30 mouse cellular contexts compared by ENCODE assay signal in genomic region chr1:192202936-192203335, GRCm38 (mm10). TPM values are rescaled to one million over a fixed set of nuclear protein-coding genes. Genes with fewer than 3 reads are reported as not detected.
DNase-seq lines count a peak whose midpoint lies in the region; ATAC-seq and TF ChIP-seq lines count a peak whose summit lies in the region.
"Had no signal": no experiment of that assay in that cellular context is flagged by ENCODE, and none has a peak within 500 bp of the region (broad histone marks: within the 10 kb centered on the region; RNA-seq: fewer than 3 reads in every experiment).

No protein-coding gene starts in this region.

- no peaks in the 10 kb centered on the region for H3K9me3 ChIP-seq in intestine, postnatal 0 days (ENCODE audit: control insufficient read depth)
- H3K9me3 ChIP-seq: G1E; intestine, embryonic 15.5 days; limb, embryonic 13.5 days; lung, embryonic 15.5 days; midbrain, embryonic 12.5 days; neural tube, embryonic 12.5 days had no signal

- no peak overlapping the region for H3K4me3 ChIP-seq in intestine, postnatal 0 days (ENCODE audit: low read depth, low read length)
- H3K4me3 ChIP-seq: erythroblast, embryonic 14.5 days; intestine, embryonic 15.5 days; limb, embryonic 13.5 days; lung, embryonic 15.5 days; midbrain, embryonic 12.5 days; myocyte; neural tube, embryonic 12.5 days had no signal

- TF ChIP-seq CTCF in intestine, postnatal 0 days (IDR thresholded peaks at IDR 0.05; ENCODE audit: low read depth), result no peak

- H3K27ac ChIP-seq in intestine, postnatal 0 days (ENCODE audit: low read depth, low read length), result no peak overlapping the region
- H3K27ac ChIP-seq: intestine, embryonic 15.5 days; limb, embryonic 13.5 days; lung, embryonic 15.5 days; midbrain, embryonic 12.5 days; neural tube, embryonic 12.5 days had no signal

- DNase-seq in frontal cortex, adult 2 months (ENCODE audit: extremely low spot score in 1 of 2, low spot score in 1 of 2), result no peak
- peak; percentile 76 for DNase-seq in cerebellum, adult 11 months
- DNase-seq in cerebellum, adult 9-10 months, result peak; percentile 89
- DNase-seq in cerebellum, postnatal 36 days, result peak; percentile 75 to 79
- DNase-seq in urinary bladder, adult 18-20 months (ENCODE audit: low spot score in 2 of 2), result no peak
- DNase-seq in gastrocnemius, postnatal 14 days, result no peak
- DNase-seq: adrenal gland, postnatal 14 days; forebrain, postnatal 0 days; gastrocnemius, postnatal 36 days; heart, postnatal 14 days; kidney, adult 9 months; kidney, postnatal 25 days; lung, postnatal 36 days; right cerebral cortex, adult 18-20 months; spleen, adult 18-20 months; thymus, postnatal 25 days had no signal

- ATAC-seq in frontal cortex, adult (ENCODE audit: low TSS enrichment), result peak; percentile 20; the same call in 1 of the 2 replicates
- no peak for ATAC-seq in intestine, postnatal 0 days
- ATAC-seq: forebrain, postnatal 0 days; hindbrain, embryonic 16.5 days; intestine, embryonic 15.5 days had no signal

- no peak overlapping the region for H3K4me2 ChIP-seq in intestine, postnatal 0 days (replicated peaks; ENCODE audit: low read depth)
- H3K4me2 ChIP-seq: intestine, embryonic 15.5 days; limb, embryonic 13.5 days; liver, embryonic 11.5 days; lung, embryonic 15.5 days; midbrain, embryonic 12.5 days; neural tube, embryonic 12.5 days had no signal

- no peaks in the 10 kb centered on the region for H3K4me1 ChIP-seq in intestine, postnatal 0 days (replicated peaks; ENCODE audit: control insufficient read depth, insufficient read depth, low read length)
- H3K4me1 ChIP-seq: intestine, embryonic 15.5 days; limb, embryonic 13.5 days; lung, embryonic 15.5 days; neural tube, embryonic 12.5 days had no signal

- 16% methylated on average over 1 of the region's 1 CpGs for WGBS in intestine, postnatal 0 days

- intact Hi-C loops in gastrocnemius, postnatal 14 days (cut with DNase I; ENCODE audit: low total_unique reads), result no loop called here

- no peaks in the 10 kb centered on the region for H3K27me3 ChIP-seq in intestine, postnatal 0 days (replicated peaks; ENCODE audit: control insufficient read depth, insufficient read depth, low read length)
- H3K27me3 ChIP-seq: intestine, embryonic 15.5 days; limb, embryonic 13.5 days; lung, embryonic 15.5 days; midbrain, embryonic 12.5 days; neural tube, embryonic 12.5 days had no signal

- no peaks in the 10 kb centered on the region for H3K36me3 ChIP-seq in intestine, postnatal 0 days (ENCODE audit: control insufficient read depth, insufficient read depth)
- H3K36me3 ChIP-seq: G1E; intestine, embryonic 15.5 days; limb, embryonic 13.5 days; lung, embryonic 15.5 days; midbrain, embryonic 12.5 days; neural tube, embryonic 12.5 days had no signal

- no peak overlapping the region for H3K9ac ChIP-seq in intestine, postnatal 0 days (ENCODE audit: low read depth, low read length)
- H3K9ac ChIP-seq: forebrain, postnatal 0 days; intestine, embryonic 15.5 days; limb, embryonic 13.5 days; lung, embryonic 15.5 days; midbrain, embryonic 12.5 days; neural tube, embryonic 12.5 days had no signal

RNA-seq across cellular contexts. Expression of gene Kcnh1, which starts 12.4 kb away (rescaled TPM):
- 23.3 and 26.1 TPM in 2 replicates for polyA plus RNA-seq in frontal cortex, adult 2 months (2012; rRNA removed)
- 0.65 and 0.69 TPM in 2 replicates for polyA plus RNA-seq in intestine, postnatal 0 days (2015; fragmentation: Nextera tagmentation; extraction: Ambion mirVana)
- total RNA-seq in gastrocnemius, postnatal 14 days (2021), result under 1 TPM; 0.04 to 0.07 TPM
- total RNA-seq: gastrocnemius, postnatal 36 days; megakaryocyte, adult 5-6 weeks had no signal
- polyA plus RNA-seq: erythroblast, embryonic 14.5 days; G1E; liver, embryonic 16.5 days had no signal

Comparison
In these comparisons a context has a peak if more than half of its experiments do, and no peak if none do; other contexts are left out.
1. DNase-seq: peak in cerebellum, adult 11 months (single experiment), cerebellum, adult 9-10 months (single experiment) and cerebellum, postnatal 36 days (2 of 2); none in frontal cortex, adult 2 months (0 of 2), urinary bladder, adult 18-20 months (0 of 2) and gastrocnemius, postnatal 14 days (single experiment).
2. RNA of gene Kcnh1, which starts 12.4 kb away (polyA plus RNA-seq): 23.3 to 26.1 TPM in frontal cortex, adult 2 months; 0.65 to 0.69 TPM in intestine, postnatal 0 days; every median in the first group is over 10 times any median in the second.